Mouse (Mus musculus) cerebellum, adult 2 months (tissue): ENCODE measurements around the gene Map3k6. TPM values are rescaled to one million over a fixed set of nuclear protein-coding genes. Genes with fewer than 3 reads are reported as not detected.

ENCODE experiments used
- DNase-seq, 2 experiments: peaks; one replicate each; pipeline ENCODE4 v3.0.0; 2021
- H3K27ac ChIP-seq: fragments of 200-500 bp; 2 replicates; pipeline ENCODE4 v1.5.1; 2012; ENCODE audit warnings: low read length, control low read depth, inconsistent platforms; ENCODE audit not compliant: insufficient read depth
- H3K27me3 ChIP-seq: fragments of 200-500 bp; 2 replicates; pipeline ENCODE4 v1.6.1; 2012; ENCODE audit warnings: inconsistent platforms, mild to moderate bottlenecking, low read length, moderate library complexity; ENCODE audit not compliant: control insufficient read depth, insufficient read depth
- H3K4me1 ChIP-seq: fragments of 200-500 bp; 2 replicates; pipeline ENCODE4 v1.6.1; 2011; ENCODE audit warnings: low read length; ENCODE audit not compliant: control insufficient read depth, insufficient read depth
- H3K4me3 ChIP-seq: fragments of 200-500 bp; replicated peaks from 2 replicates; pipeline ENCODE3; 2011; ENCODE audit warnings: mild to moderate bottlenecking, low read depth, low read length, control low read depth; ENCODE audit not compliant: insufficient read depth
- CTCF ChIP-seq: fragments of 200-500 bp; IDR thresholded peaks from 2 replicates; pipeline ENCODE4 v1.5.1; 2011; ENCODE audit warnings: low read depth, mild to moderate bottlenecking, control low read depth, low read length, moderate library complexity, borderline replicate concordance; ENCODE audit not compliant: insufficient read depth
- POLR2A ChIP-seq: fragments of 200-500 bp; IDR thresholded peaks from 2 replicates; pipeline ENCODE4 v1.6.1; 2011; ENCODE audit warnings: low read length, control low read depth, borderline replicate concordance; ENCODE audit not compliant: insufficient read depth
- WGBS: fragments of 180-500 bp; shearing (Covaris S2); methylation state at CpG from one replicate; pipeline ENCODE4 v1.1.7; 2018; 5-methylcytosine and 5-hydroxymethylcytosine counted together
- polyA plus RNA-seq: library from polyadenylated mRNA; depleted of rRNA; stranded (reverse); fragments of >200 nt; gene quantifications from 2 replicates; pipeline ENCODE4 v1.2.3, GENCODE M21; 2012

Map3k6 gene
- polyA plus RNA-seq, 1 experiment = 4.0 TPM

- TF ChIP-seq CTCF = no peak
- TF ChIP-seq POLR2A = no peak
- Histone ChIP-seq H3K4me1 (peaks cover 36% of the 10 kb centered on the region), H3K27me3 (no peaks in the 10 kb centered on the region), H3K27ac (no peak overlapping the region), H3K4me3 (no peak overlapping the region)
- WGBS = 64% methylated on average over 19 of the region's 19 CpGs
- peak in 1 of 2 experiments; percentile 20 for DNase-seq
Measured at GRCm38 (mm10) chr4:133198337-133199180, 42.1 kb upstream of the Map3k6 start.

- no peak overlapping the region for H3K4me3 ChIP-seq
- DNase-seq = no peak
- H3K27ac ChIP-seq = no peak overlapping the region
- no peaks in the 10 kb centered on the region for H3K27me3 ChIP-seq
- WGBS = 87% methylated on average over 6 of the region's 6 CpGs
- H3K4me1 ChIP-seq = peaks cover 36% of the 10 kb centered on the region
- no peak for TF ChIP-seq POLR2A
- no peak for TF ChIP-seq CTCF
Measured at GRCm38 (mm10) chr4:133199743-133200142, 40.9 kb upstream of the Map3k6 start.

GRCm38 (mm10) chr4:133200343-133200742, 40.3 kb upstream of the Map3k6 start:
- Histone ChIP-seq H3K27me3 (no peaks in the 10 kb centered on the region), H3K4me3 (no peak overlapping the region), H3K27ac (no peak overlapping the region), H3K4me1 (peaks cover 36% of the 10 kb centered on the region)
- peak; percentile 43 to 46 for DNase-seq
- TF ChIP-seq CTCF (no peak), POLR2A (no peak)
- 32% methylated on average over 21 of the region's 21 CpGs for WGBS

GRCm38 (mm10) chr4:133201006-133201771, 39.4 kb upstream of the Map3k6 start:
- peak; percentile 69 for TF ChIP-seq CTCF
- no peak for TF ChIP-seq POLR2A
- no peak overlapping the region for H3K4me3 ChIP-seq
- DNase-seq = peak; percentile 85 to 88
- H3K4me1 ChIP-seq = peaks cover 36% of the 10 kb centered on the region
- H3K27me3 ChIP-seq = no peaks in the 10 kb centered on the region
- 31% methylated on average over 8 of the region's 8 CpGs for WGBS
- peak overlapping the region; percentile 1; the same call in 1 of the 2 replicates for H3K27ac ChIP-seq

GRCm38 (mm10) chr4:133202254-133202653, 38.4 kb upstream of the Map3k6 start:
- no peak for TF ChIP-seq POLR2A
- WGBS = 95% methylated on average over 3 of the region's 3 CpGs
- no peak overlapping the region for H3K4me3 ChIP-seq

GRCm38 (mm10) chr4:133203591-133203990, 37.0 kb upstream of the Map3k6 start:
- no peak for DNase-seq
- H3K27ac ChIP-seq = no peak overlapping the region
- H3K4me3 ChIP-seq = no peak overlapping the region
- 71% methylated on average over 3 of the region's 3 CpGs for whole genome bisulfite sequencing
- H3K27me3 ChIP-seq = no peaks in the 10 kb centered on the region
- TF ChIP-seq POLR2A (no peak), CTCF (no peak)
- H3K4me1 ChIP-seq = peaks cover 22% of the 10 kb centered on the region

More at GRCm38 (mm10) chr4:133202254-133202653, 38.4 kb upstream of the Map3k6 start:
- DNase-seq = no peak
- Histone ChIP-seq H3K27me3 (no peaks in the 10 kb centered on the region), H3K4me1 (peaks cover 32% of the 10 kb centered on the region), H3K27ac (no peak overlapping the region)

GRCm38 (mm10) chr4:133204379-133204778, 36.2 kb upstream of the Map3k6 start:
- WGBS = 61% methylated on average over 7 of the region's 7 CpGs
- Histone ChIP-seq H3K4me1 (peaks cover 18% of the 10 kb centered on the region), H3K27me3 (no peaks in the 10 kb centered on the region), H3K4me3 (no peak overlapping the region), H3K27ac (no peak overlapping the region)
- TF ChIP-seq POLR2A (no peak), CTCF (no peak)
- no peak for DNase-seq

- Histone ChIP-seq H3K4me1 (peaks cover 23% of the 10 kb centered on the region), H3K4me3 (no peak overlapping the region), H3K27me3 (no peaks in the 10 kb centered on the region), H3K27ac (no peak overlapping the region)
- TF ChIP-seq POLR2A (no peak), CTCF (peak; percentile 80)
- WGBS = 4% methylated on average over 11 of the region's 11 CpGs
- peak; percentile 72 to 75 for DNase-seq
Measured at GRCm38 (mm10) chr4:133209366-133209765, 31.3 kb upstream of the Map3k6 start.
